Mouse (Mus musculus) heart, postnatal 0 days (tissue): ENCODE measurements around the gene Prkcb. TPM values are rescaled to one million over a fixed set of nuclear protein-coding genes. Genes with fewer than 3 reads are reported as not detected.

Source experiments
- ATAC-seq: fragments of 200-750 bp; cut with Nextera tagmentation; 2 replicates; pipeline ENCODE4 v1.8.0; 2017; ENCODE audit warnings: low read depth, moderate number of reproducible peaks, moderate library complexity; ENCODE audit not compliant: insufficient read depth
- DNase-seq: peaks from one replicate; pipeline ENCODE4 v3.0.0-alpha.2; 2016; ENCODE audit warnings: low spot score
- H3K27ac ChIP-seq: fragments of 300-500 bp; sonication (generic); 2 replicates; pipeline ENCODE4 v1.5.1; 2014; ENCODE audit warnings: low read depth, mild to moderate bottlenecking
- H3K27me3 ChIP-seq: fragments of 300-500 bp; sonication (generic); 2 replicates; pipeline ENCODE4 v1.6.1; 2014; ENCODE audit warnings: low read length, mixed read lengths; ENCODE audit not compliant: control insufficient read depth, insufficient read depth
- H3K36me3 ChIP-seq: fragments of 300-500 bp; sonication (generic); replicated peaks from 2 replicates; pipeline ENCODE4 v1.6.1; 2014; ENCODE audit warnings: low read length, mixed read lengths; ENCODE audit not compliant: control insufficient read depth, insufficient read depth
- H3K4me1 ChIP-seq: fragments of 300-500 bp; sonication (generic); 2 replicates; pipeline ENCODE4 v1.6.1; 2014; ENCODE audit warnings: antibody characterized with exemption; ENCODE audit not compliant: control insufficient read depth, insufficient read depth
- H3K4me2 ChIP-seq: fragments of 300-500 bp; sonication (generic); 2 replicates; pipeline ENCODE4 v1.6.1; 2014; ENCODE audit warnings: low read depth, mild to moderate bottlenecking, low read length, moderate library complexity
- H3K4me3 ChIP-seq: fragments of 300-500 bp; sonication (generic); 2 replicates; pipeline ENCODE4 v1.5.1; 2014; ENCODE audit warnings: low read depth, low read length
- H3K9ac ChIP-seq: fragments of 300-500 bp; sonication (generic); replicated peaks from 2 replicates; pipeline ENCODE4 v1.6.1; 2014; ENCODE audit warnings: low read depth, low read length, mixed read lengths
- H3K9me3 ChIP-seq: fragments of 300-500 bp; sonication (generic); replicated peaks from 2 replicates; pipeline ENCODE4 v1.6.1; 2016; ENCODE audit warnings: low read length; ENCODE audit not compliant: control insufficient read depth
- CTCF ChIP-seq: IDR thresholded peaks from 2 replicates; pipeline ENCODE4 v1.5.1; 2016; ENCODE audit warnings: antibody characterized with exemption, control low read depth, low read depth
- EP300 ChIP-seq: IDR thresholded peaks from 2 replicates; pipeline ENCODE4 v1.6.1; 2016; ENCODE audit warnings: antibody characterized with exemption, low read depth
- WGBS: fragments of 180-500 bp; shearing (Covaris S2); extraction: QIAGEN DNeasy Blood & Tissue Kit; methylation state at CpG from one replicate; pipeline ENCODE4 v1.1.7; 2014; 5-methylcytosine and 5-hydroxymethylcytosine counted together
- polyA plus RNA-seq: library from polyadenylated mRNA; unstranded; fragments of >200 nt; fragmentation: Nextera tagmentation; extraction: Ambion mirVana; gene quantifications from 2 replicates; pipeline ENCODE4 v1.2.1, GENCODE M21; 2015
- total RNA-seq: library from RNA; depleted of rRNA; stranded (reverse); fragments of >200 nt; gene quantifications from 2 replicates; pipeline ENCODE4 v1.2.3, GENCODE M21; 2014; ENCODE audit warnings: low replicate concordance

The Prkcb gene
- total and polyA plus RNA-seq, 2 experiments from 2014 or later = 1.1 to 1.9 TPM

DNA sequence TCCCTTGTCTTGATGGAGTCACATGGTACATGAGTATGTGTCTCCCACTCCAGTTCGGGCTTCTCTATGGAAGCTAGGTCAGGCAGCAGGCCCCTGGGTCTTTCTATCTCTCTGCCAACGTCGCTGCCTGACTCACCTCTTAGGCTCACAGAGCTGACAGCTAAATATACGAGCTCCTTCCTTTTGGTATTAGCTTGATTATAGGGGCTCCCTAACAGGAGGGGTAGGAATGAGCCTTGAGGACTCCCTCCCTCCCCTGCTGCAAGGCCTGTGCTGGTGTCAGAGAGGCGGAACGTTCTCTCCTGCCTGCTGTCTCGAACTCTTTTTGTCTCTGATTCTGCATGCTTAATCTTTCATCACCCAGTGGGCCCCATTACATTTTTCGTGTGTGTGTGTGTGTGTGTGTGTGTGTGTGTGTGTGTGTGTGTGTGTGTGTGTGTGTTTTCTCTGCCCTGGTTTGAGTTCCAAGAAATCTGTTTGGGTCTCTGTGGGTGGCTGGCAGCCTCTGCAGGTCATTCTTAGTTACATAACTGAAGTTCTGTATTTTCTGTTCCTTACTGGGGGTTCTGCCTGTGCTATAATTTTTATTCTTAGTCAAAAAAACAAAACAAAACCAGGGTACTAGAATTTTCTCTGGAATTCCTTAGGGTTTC, 33.6 kb downstream of the Prkcb start:
- H3K9me3 ChIP-seq = no peaks in the 10 kb centered on the region
- WGBS = 61% methylated on average over 8 of the region's 8 CpGs
- TF ChIP-seq CTCF (no peak), EP300 (no peak)

DNA sequence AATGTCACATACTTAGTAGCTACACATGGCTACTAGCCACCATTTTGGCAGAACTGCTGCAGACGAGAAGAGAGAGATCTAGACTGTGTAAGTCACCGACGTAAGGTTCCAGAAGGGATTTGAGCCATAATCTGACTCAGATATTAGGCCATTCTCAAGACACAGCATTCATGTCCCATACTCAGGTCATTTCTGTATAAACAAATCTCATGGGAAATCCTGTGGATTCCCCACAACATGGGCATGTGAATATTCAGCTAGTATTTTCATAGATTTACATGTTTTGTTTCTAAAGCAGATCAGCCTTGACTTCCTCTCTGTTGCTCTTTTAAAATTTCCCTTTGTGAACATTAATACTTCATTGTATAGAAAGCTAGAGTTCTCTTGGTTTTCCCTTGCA, 39.4 kb downstream of the Prkcb start:
- DNase-seq (no peak), ATAC-seq (no peak)
- TF ChIP-seq CTCF (no peak), EP300 (no peak)

More for the DNA sequence above, 33.6 kb downstream of the Prkcb start:
- H3K27me3 ChIP-seq = no peaks in the 10 kb centered on the region
- no peak overlapping the region for H3K4me2 ChIP-seq
- DNase-seq (no peak), ATAC-seq (no peak)
- no peaks in the 10 kb centered on the region for H3K36me3 ChIP-seq
- no peak overlapping the region for H3K4me3 ChIP-seq
- no peak overlapping the region for H3K27ac ChIP-seq
- no peaks in the 10 kb centered on the region for H3K4me1 ChIP-seq
- no peak overlapping the region for H3K9ac ChIP-seq

DNA sequence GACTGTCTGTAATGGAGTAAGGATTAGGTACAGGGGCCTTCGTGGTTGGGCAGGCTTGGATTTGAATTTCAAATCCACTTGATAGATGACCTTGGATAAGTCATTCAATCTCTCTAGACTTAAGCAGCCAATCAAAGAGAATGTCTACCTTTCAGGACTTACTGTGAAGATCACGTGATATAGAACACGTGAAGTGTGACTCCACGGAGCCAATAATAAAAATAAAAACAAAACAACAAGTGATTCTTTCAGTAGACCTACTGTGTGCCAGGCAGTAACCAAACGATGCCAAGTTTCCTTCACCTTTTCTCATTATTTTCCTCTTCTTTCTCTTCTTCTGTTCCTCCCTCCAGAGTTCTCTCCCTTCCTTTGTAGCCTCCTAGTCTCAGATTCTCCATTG, 39.9 kb downstream of the Prkcb start:
- no peak overlapping the region for H3K27ac ChIP-seq
- no peaks in the 10 kb centered on the region for H3K9me3 ChIP-seq
- ATAC-seq (no peak), DNase-seq (no peak)
- H3K4me2 ChIP-seq = no peak overlapping the region
- no peaks in the 10 kb centered on the region for H3K27me3 ChIP-seq
- no peak overlapping the region for H3K4me3 ChIP-seq
- H3K4me1 ChIP-seq = no peaks in the 10 kb centered on the region
- 72% methylated on average over 5 of the region's 5 CpGs for WGBS
- H3K9ac ChIP-seq = no peak overlapping the region
- no peaks in the 10 kb centered on the region for H3K36me3 ChIP-seq
- TF ChIP-seq EP300 (no peak), CTCF (no peak)

More for the DNA sequence above, 39.4 kb downstream of the Prkcb start:
- Histone ChIP-seq H3K4me3 (no peak overlapping the region), H3K27ac (no peak overlapping the region), H3K27me3 (no peaks in the 10 kb centered on the region), H3K9ac (no peak overlapping the region), H3K4me2 (no peak overlapping the region), H3K4me1 (no peaks in the 10 kb centered on the region), H3K36me3 (no peaks in the 10 kb centered on the region), H3K9me3 (no peaks in the 10 kb centered on the region)
- 86% methylated on average over 3 of the region's 3 CpGs for WGBS

DNA sequence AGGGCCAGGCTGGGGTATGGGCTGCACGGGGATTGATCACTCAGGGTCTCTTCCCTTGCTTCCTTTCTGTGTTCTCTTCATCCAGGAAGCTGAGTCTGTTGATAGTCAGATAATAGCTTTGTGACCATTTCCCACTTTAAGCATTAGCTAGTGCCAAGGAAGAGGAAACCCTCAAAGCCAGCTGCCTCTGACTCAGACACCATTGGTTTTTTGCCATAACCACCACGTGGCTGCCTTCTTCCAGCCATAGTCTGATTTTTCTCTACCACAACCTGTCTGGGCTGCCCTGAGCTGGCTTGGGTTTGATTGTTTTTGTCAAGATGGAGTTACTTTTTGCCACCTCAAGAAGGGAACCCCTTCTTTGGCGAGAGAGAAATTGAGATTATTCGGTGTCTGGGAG, 41.0 kb downstream of the Prkcb start:
- DNase-seq = no peak
- Histone ChIP-seq H3K4me1 (no peaks in the 10 kb centered on the region), H3K4me3 (no peak overlapping the region), H3K27ac (no peak overlapping the region), H3K4me2 (no peak overlapping the region), H3K9me3 (no peaks in the 10 kb centered on the region), H3K9ac (no peak overlapping the region), H3K27me3 (no peaks in the 10 kb centered on the region), H3K36me3 (no peaks in the 10 kb centered on the region)
- no peak for TF ChIP-seq EP300
- TF ChIP-seq CTCF = no peak
- 66% methylated on average over 4 of the region's 4 CpGs for whole genome bisulfite sequencing
- no peak for ATAC-seq

DNA sequence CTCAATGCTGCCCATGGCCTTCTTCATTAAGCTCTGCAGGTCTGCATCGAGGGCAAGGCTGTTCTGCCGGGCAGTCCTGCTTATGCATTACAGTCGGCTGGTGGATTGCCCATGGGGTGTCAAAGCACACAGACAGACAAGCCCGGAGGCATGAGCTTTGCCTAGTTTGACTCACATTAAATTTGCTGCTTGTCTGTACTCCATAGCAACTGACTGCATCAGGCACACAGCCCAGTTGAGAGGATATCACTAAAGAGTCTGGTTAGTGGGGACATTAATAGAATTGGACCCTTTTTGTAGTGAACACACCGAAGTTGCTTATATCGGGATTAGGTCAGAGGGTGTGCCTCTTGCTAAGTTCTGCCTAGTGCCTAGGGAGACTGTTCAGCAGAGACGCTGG, 45.1 kb downstream of the Prkcb start:
- ATAC-seq = no peak
- no peaks in the 10 kb centered on the region for H3K4me1 ChIP-seq
- no peaks in the 10 kb centered on the region for H3K27me3 ChIP-seq
- no peaks in the 10 kb centered on the region for H3K9me3 ChIP-seq
- H3K27ac ChIP-seq = no peak overlapping the region
- 80% methylated on average over 7 of the region's 7 CpGs for WGBS
- H3K4me3 ChIP-seq = no peak overlapping the region
- no peaks in the 10 kb centered on the region for H3K36me3 ChIP-seq
- no peak for DNase-seq
- no peak overlapping the region for H3K9ac ChIP-seq
- TF ChIP-seq EP300 = no peak
- TF ChIP-seq CTCF = no peak
- H3K4me2 ChIP-seq = no peak overlapping the region

DNA sequence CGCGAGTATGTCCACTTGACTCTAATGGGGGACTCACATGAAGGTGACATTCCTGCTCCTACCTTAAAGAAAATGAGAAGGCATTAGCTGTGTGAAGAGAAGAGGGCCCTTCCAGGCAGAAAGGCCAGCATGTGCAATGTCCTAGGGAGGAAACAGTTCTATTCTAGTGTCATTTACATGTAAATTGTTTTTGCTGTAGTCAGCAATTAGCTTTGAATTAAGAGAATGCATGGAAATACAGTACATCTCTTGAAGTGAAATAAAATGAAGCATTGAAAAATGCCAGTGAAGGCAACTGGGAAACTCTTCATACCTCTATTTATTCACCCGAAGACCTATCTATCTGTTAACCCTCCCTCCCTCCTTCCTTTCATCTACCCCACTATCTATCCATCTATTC, 48.8 kb downstream of the Prkcb start:
- Histone ChIP-seq H3K4me3 (no peak overlapping the region), H3K4me2 (no peak overlapping the region), H3K4me1 (no peaks in the 10 kb centered on the region), H3K9me3 (no peaks in the 10 kb centered on the region), H3K9ac (no peak overlapping the region), H3K27me3 (no peaks in the 10 kb centered on the region), H3K27ac (no peak overlapping the region), H3K36me3 (no peaks in the 10 kb centered on the region)
- WGBS = 79% methylated on average over 3 of the region's 3 CpGs
- TF ChIP-seq EP300 (no peak), CTCF (no peak)
- DNase-seq = no peak
- no peak for ATAC-seq
